Mouse (Mus musculus) kidney, postnatal 0 days (tissue): ENCODE measurements around the gene Ak4. TPM values are rescaled to one million over a fixed set of nuclear protein-coding genes. Genes with fewer than 3 reads are reported as not detected.
A peak's percentile ranks its signal among the peaks of the same experiment; 100 is the strongest.

Source experiments
- ATAC-seq: fragments of 200-750 bp; cut with Nextera tagmentation; replicated peaks from 2 replicates; pipeline ENCODE4 v1.8.0; 2017; ENCODE audit warnings: low read depth, moderate number of reproducible peaks, moderate TSS enrichment, moderate library complexity; ENCODE audit not compliant: low FRiP score
- DNase-seq: peaks from one replicate; pipeline ENCODE4 v3.0.0-alpha.2; 2016; ENCODE audit warnings: low spot score
- H3K27ac ChIP-seq: fragments of 300-500 bp; sonication (generic); 2 replicates; pipeline ENCODE4 v1.5.1; 2014; ENCODE audit warnings: mild to moderate bottlenecking
- H3K27me3 ChIP-seq: fragments of 300-500 bp; sonication (generic); 2 replicates; pipeline ENCODE4 v1.6.1; 2014; ENCODE audit warnings: low read length, mixed read lengths; ENCODE audit not compliant: insufficient read depth
- H3K36me3 ChIP-seq: fragments of 300-500 bp; sonication (generic); 2 replicates; pipeline ENCODE4 v1.6.1; 2014; ENCODE audit warnings: low read length, mixed read lengths; ENCODE audit not compliant: insufficient read depth
- H3K4me1 ChIP-seq: fragments of 300-500 bp; sonication (generic); replicated peaks from 2 replicates; pipeline ENCODE4 v1.6.1; 2014; ENCODE audit warnings: antibody characterized with exemption, low read length, mixed read lengths; ENCODE audit not compliant: insufficient read depth
- H3K4me2 ChIP-seq: fragments of 300-500 bp; sonication (generic); 2 replicates; pipeline ENCODE4 v1.6.1; 2014; ENCODE audit warnings: mild to moderate bottlenecking, low read length, moderate library complexity, mixed read lengths
- H3K4me3 ChIP-seq: fragments of 300-500 bp; sonication (generic); replicated peaks from 2 replicates; pipeline ENCODE4 v1.5.1; 2014; ENCODE audit warnings: low read depth, low read length
- H3K9ac ChIP-seq: fragments of 300-500 bp; sonication (generic); 2 replicates; pipeline ENCODE4 v1.6.1; 2014; ENCODE audit warnings: low read depth, low read length
- H3K9me3 ChIP-seq: fragments of 300-500 bp; sonication (generic); replicated peaks from 2 replicates; pipeline ENCODE4 v1.6.1; 2016; ENCODE audit warnings: low read length, inconsistent platforms, mixed read lengths
- CTCF ChIP-seq: IDR thresholded peaks from 2 replicates; pipeline ENCODE4 v1.5.1; 2016; ENCODE audit warnings: antibody characterized with exemption, low read depth, mild to moderate bottlenecking, moderate library complexity
- WGBS: fragments of 180-500 bp; shearing (Covaris S2); extraction: QIAGEN DNeasy Blood & Tissue Kit; methylation state at CpG from one replicate; pipeline ENCODE4 v1.1.7; 2014; 5-methylcytosine and 5-hydroxymethylcytosine counted together
- polyA plus RNA-seq: library from polyadenylated mRNA; unstranded; fragments of >200 nt; fragmentation: Nextera tagmentation; extraction: Ambion mirVana; gene quantifications from 2 replicates; pipeline ENCODE4 v1.2.1, GENCODE M21; 2015

Gene Ak4
- polyA plus RNA-seq, 1 experiment from 2014 or later: 17.1 TPM

DNA sequence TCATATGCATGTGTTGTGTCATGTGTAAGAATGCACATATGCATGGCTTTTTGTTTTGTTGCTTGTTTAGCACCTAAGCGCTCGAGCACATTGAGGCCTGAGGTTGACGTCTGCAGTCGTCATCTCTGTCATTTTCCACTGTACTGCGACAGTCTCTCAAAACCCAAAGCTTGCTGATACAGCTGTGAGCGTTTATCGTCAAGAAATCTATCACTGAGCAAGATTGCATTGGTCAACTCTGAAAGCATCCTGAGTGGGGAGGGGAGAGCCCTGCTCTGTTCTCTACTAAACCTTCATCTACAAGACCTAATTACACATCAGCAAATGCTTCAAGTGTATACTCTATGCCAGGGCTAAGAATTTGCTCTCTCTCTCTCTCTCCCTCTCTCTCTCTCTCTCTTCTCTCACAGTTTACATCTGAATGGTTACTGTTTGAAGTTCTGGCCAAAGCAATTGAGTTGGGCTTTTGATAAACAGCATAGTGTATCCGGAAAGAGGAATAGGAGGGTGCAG is 24.0 kb upstream of the Ak4 start:
- Histone ChIP-seq H3K9me3 (no peaks in the 10 kb centered on the region), H3K27me3 (no peaks in the 10 kb centered on the region), H3K9ac (no peak overlapping the region), H3K36me3 (no peaks in the 10 kb centered on the region), H3K27ac (no peak overlapping the region), H3K4me3 (no peak overlapping the region), H3K4me2 (no peak overlapping the region), H3K4me1 (no peaks in the 10 kb centered on the region)
- 87% methylated on average over 8 of the region's 8 CpGs for WGBS
- ATAC-seq (no peak), DNase-seq (no peak)
- TF ChIP-seq CTCF: no peak

DNA sequence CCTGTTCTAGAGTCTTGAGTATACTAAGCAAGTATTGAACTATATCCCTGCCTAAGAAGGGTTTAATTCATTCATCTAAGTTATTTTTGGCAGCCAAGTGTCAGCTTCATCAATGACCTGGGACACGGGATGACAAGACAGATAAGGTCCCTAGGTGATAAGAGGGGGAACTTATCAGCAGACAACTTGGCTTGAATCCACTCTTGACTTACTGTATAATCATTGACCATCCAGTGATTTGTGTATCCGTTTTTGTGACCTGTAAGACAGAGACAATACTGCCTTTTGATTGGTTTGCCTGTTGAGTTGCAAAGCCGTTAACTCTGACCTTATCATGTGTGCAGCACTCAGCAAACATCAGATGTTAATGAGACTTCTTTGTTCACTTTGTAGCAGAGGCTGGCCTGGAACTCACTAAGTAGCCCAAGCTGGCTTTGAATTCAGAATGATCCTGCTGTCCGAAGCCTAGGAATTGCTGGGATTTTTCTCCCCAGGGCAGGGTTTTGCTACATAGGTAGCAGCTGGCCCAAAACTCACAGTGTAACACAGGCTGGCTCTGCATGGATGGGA is 19.0 kb upstream of the Ak4 start:
- H3K27me3 ChIP-seq: no peaks in the 10 kb centered on the region
- 81% methylated on average over 4 of the region's 4 CpGs for WGBS
- no peak overlapping the region for H3K27ac ChIP-seq
- H3K4me3 ChIP-seq: no peak overlapping the region
- DNase-seq (no peak), ATAC-seq (no peak)
- no peaks in the 10 kb centered on the region for H3K9me3 ChIP-seq
- no peak overlapping the region for H3K4me2 ChIP-seq
- no peak overlapping the region for H3K9ac ChIP-seq
- no peaks in the 10 kb centered on the region for H3K36me3 ChIP-seq
- no peaks in the 10 kb centered on the region for H3K4me1 ChIP-seq
- TF ChIP-seq CTCF: no peak

DNA sequence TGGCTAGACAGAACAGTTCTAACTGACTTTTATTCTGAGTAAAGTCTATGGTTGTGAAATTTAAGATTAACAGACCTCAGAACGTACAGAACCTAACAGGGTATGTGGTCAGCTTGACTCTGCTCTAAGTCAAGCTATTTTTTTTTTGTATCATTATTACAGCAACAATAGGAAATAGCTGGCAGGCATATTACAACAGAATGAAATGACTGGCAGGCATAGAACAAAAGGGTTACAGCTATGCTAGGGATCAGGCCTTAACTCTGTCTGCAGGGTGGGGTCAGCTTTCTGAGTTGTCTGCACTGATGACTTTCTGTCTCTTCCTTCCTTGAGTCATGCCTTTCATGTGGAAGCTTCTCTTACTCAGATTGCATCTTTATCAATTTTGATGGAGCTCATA is 17.1 kb upstream of the Ak4 start:
- ATAC-seq (no peak), DNase-seq (no peak)
- H3K27ac ChIP-seq: no peak overlapping the region
- no peaks in the 10 kb centered on the region for H3K27me3 ChIP-seq
- no peak overlapping the region for H3K4me2 ChIP-seq
- H3K36me3 ChIP-seq: no peaks in the 10 kb centered on the region
- H3K4me3 ChIP-seq: no peak overlapping the region
- H3K9ac ChIP-seq: no peak overlapping the region
- no peaks in the 10 kb centered on the region for H3K4me1 ChIP-seq
- H3K9me3 ChIP-seq: no peaks in the 10 kb centered on the region
- no peak for TF ChIP-seq CTCF
- 84% methylated on average over 1 of the region's 1 CpGs for WGBS

DNA sequence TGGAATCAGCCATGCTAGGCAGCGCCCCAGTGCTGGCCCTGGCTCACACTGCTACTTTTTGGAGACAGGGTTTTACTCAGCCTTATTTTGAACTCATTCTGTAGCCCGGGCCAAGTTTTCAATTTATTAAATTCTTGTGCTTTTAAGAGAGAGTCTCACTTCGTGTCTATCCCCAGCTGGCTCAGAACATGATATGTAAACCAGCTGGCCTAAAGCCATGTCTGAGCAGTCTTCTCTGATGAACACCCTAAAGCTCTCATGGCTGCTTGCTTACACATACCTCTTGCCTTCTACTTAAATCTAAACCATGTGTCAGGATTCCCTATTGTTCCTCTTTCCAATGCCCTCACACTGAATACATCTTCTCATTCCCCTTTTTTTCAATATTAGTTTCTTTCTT is 14.2 kb upstream of the Ak4 start:
- ATAC-seq (no peak), DNase-seq (peak; percentile 35)

DNA sequence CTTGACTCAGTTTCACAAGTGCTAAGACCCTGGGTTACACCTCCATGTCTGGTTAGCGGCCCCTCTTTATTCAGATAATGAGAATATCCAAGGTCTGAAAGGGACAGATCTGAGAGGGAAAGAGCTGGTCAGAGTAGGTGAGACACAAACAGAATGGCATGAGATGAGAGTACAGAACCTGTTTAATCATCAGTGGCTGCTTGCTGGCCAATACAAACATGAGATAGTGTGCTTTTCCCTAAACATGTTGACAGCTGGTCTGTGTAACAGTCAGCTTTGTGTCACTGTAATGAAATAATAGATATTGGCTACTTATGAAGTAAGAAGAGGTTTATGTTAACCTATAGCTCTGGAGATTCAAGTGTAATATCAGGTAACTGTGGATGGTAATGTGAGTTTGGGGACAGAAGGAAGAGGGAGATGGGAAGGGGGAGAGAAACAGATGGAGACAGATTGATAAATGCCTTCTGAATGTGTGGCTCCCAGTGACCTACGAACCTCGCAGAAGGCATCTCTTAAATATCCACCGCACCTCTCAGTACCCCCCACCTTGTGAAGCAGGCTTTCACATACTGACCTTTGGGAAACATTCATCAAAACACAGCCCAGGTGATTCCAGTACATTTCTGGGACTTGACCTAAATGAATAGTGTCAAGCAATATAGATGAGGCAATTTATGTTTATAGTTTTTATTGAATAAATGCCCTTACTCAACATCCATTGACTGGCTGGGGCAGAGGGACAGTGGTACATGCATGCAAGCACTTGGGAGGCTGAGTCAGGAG is 12.5 kb upstream of the Ak4 start:
- H3K4me3 ChIP-seq: no peak overlapping the region
- DNase-seq (no peak), ATAC-seq (no peak)
- H3K9ac ChIP-seq: no peak overlapping the region
- H3K27me3 ChIP-seq: no peaks in the 10 kb centered on the region
- H3K9me3 ChIP-seq: no peaks in the 10 kb centered on the region
- no peak for TF ChIP-seq CTCF
- no peaks in the 10 kb centered on the region for H3K36me3 ChIP-seq
- WGBS: 88% methylated on average over 4 of the region's 4 CpGs
- H3K4me2 ChIP-seq: no peak overlapping the region
- H3K4me1 ChIP-seq: no peaks in the 10 kb centered on the region
- H3K27ac ChIP-seq: no peak overlapping the region

More for the DNA sequence above, 14.2 kb upstream of the Ak4 start:
- H3K9ac ChIP-seq: no peak overlapping the region
- H3K27me3 ChIP-seq: no peaks in the 10 kb centered on the region
- no peak overlapping the region for H3K4me2 ChIP-seq
- H3K9me3 ChIP-seq: no peaks in the 10 kb centered on the region
- H3K36me3 ChIP-seq: no peaks in the 10 kb centered on the region
- no peak for TF ChIP-seq CTCF
- 47% methylated on average over 3 of the region's 3 CpGs for WGBS
- H3K27ac ChIP-seq: no peak overlapping the region
- H3K4me3 ChIP-seq: no peak overlapping the region
- H3K4me1 ChIP-seq: no peaks in the 10 kb centered on the region

DNA sequence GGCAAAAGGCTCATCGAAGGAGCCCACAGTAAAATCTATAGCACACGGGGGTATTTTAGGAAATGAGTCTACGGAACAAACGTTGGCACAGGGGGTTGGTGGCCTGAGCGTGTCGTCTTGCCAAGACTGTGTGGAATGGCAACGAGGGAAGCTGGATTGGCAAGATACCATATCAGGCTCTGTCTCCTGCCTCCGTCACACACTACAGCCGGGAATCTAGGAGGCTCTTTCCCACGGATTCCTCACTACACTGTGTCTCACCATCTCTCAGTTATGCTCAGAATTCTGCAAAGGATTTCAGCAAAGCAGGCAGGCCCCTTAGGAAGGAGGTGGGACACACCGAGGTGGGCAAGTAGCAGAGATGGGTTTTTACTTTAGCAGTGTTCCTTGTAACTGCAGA is 2.1 kb upstream of the Ak4 start:
- no peak overlapping the region for H3K4me3 ChIP-seq
- no peaks in the 10 kb centered on the region for H3K4me1 ChIP-seq
- H3K27me3 ChIP-seq: no peaks in the 10 kb centered on the region
- DNase-seq: no peak
- no peak for TF ChIP-seq CTCF
- no peaks in the 10 kb centered on the region for H3K9me3 ChIP-seq
- no peak overlapping the region for H3K4me2 ChIP-seq
- H3K27ac ChIP-seq: no peak overlapping the region
- H3K9ac ChIP-seq: no peak overlapping the region
- WGBS: 81% methylated on average over 11 of the region's 11 CpGs
- no peak for ATAC-seq
- no peaks in the 10 kb centered on the region for H3K36me3 ChIP-seq
